In genomic region chr8:124404471-124405260, GRCm38 (mm10) we compare ENCODE assay signal across 11 mouse cellular contexts. TPM values are rescaled to one million over a fixed set of nuclear protein-coding genes. Genes with fewer than 3 reads are reported as not detected.
DNase-seq lines count a peak whose midpoint lies in the region; ATAC-seq and TF ChIP-seq lines count a peak whose summit lies in the region.
"Had no signal": no experiment of that assay in that cellular context is flagged by ENCODE, and none has a peak within 500 bp of the region (broad histone marks: within the 10 kb centered on the region; RNA-seq: fewer than 3 reads in every experiment).

No protein-coding gene starts in this region.

- no peak for TF ChIP-seq CTCF in left cerebral cortex, adult 2 months (IDR thresholded peaks at IDR 0.05)
- TF ChIP-seq CTCF in brain, embryonic 14.5 days (IDR thresholded peaks at IDR 0.05; ENCODE audit: borderline replicate concordance, extremely low read depth, insufficient read depth, insufficient read length): no peak
- TF ChIP-seq CTCF in hindbrain, postnatal 0 days (IDR thresholded peaks at IDR 0.05; ENCODE audit: low read depth): no peak

- intact Hi-C loops in left cerebral cortex, adult 2 months (cut with DNase I): loop anchor here (5.0 to 10.0 kb wide), 2 partner anchors 113 to 270 kb away; no protein-coding TSS in a partner anchor
- intact Hi-C loops in left cerebral cortex, postnatal 36 days (cut with DNase I): no loop called here

- no peaks in the 10 kb centered on the region for H3K27me3 ChIP-seq in forebrain, embryonic 10.5 days (ENCODE audit: poor library complexity, severe bottlenecking)
- H3K27me3 ChIP-seq in hindbrain, postnatal 0 days (ENCODE audit: insufficient read depth, low read length): no peaks in the 10 kb centered on the region
- H3K27me3 ChIP-seq: heart, embryonic 15.5 days had no signal

- H3K4me2 ChIP-seq in hindbrain, postnatal 0 days (ENCODE audit: low read depth, low read length): no peak overlapping the region
- H3K4me2 ChIP-seq: heart, embryonic 15.5 days had no signal

- 87% methylated on average over 11 of the region's 12 CpGs for WGBS in forebrain, embryonic 10.5 days
- 42% methylated on average over 11 of the region's 12 CpGs for WGBS in hindbrain, postnatal 0 days

- TF ChIP-seq POLR2A in brain, embryonic 14.5 days (IDR thresholded peaks at IDR 0.05; ENCODE audit: borderline replicate concordance, extremely low read depth, insufficient read depth, insufficient read length, poor library complexity, severe bottlenecking): no peak

- peaks cover 16% of the 10 kb centered on the region for H3K4me1 ChIP-seq in forebrain, embryonic 10.5 days
- H3K4me1 ChIP-seq in hindbrain, postnatal 0 days (ENCODE audit: insufficient read depth, low read length): no peaks in the 10 kb centered on the region
- H3K4me1 ChIP-seq: heart, embryonic 15.5 days had no signal

- no peak overlapping the region for H3K4me3 ChIP-seq in left cerebral cortex, adult 2 months
- H3K4me3 ChIP-seq in forebrain, embryonic 10.5 days: no peak overlapping the region
- H3K4me3 ChIP-seq in hindbrain, postnatal 0 days (ENCODE audit: low read length): no peak overlapping the region
- H3K4me3 ChIP-seq: gastrocnemius, adult 2 months; heart, embryonic 15.5 days had no signal

- peak overlapping the region; percentile 55 for H3K27ac ChIP-seq in left cerebral cortex, adult 2 months
- peak overlapping the region; percentile 44; the same call in 1 of the 2 replicates for H3K27ac ChIP-seq in forebrain, embryonic 10.5 days
- peak overlapping the region; percentile 32; the same call in 1 of the 2 replicates for H3K27ac ChIP-seq in hindbrain, postnatal 0 days
- H3K27ac ChIP-seq: gastrocnemius, adult 2 months; heart, embryonic 15.5 days had no signal

- no peak overlapping the region for H3K9ac ChIP-seq in hindbrain, postnatal 0 days (replicated peaks; ENCODE audit: low read length)
- H3K9ac ChIP-seq: heart, embryonic 15.5 days had no signal

- peak; percentile 41; the same call in 1 of the 2 replicates for ATAC-seq in hindbrain, postnatal 0 days
- ATAC-seq in inflammation-experienced regulatory T-cells, adult 6 months: no peak

- DNase-seq in left cerebral cortex, adult 2 months (ENCODE audit: extremely low spot score in 1 of 2, low spot score in 2 of 2): no peak
- DNase-seq in left cerebral cortex, postnatal 36 days (ENCODE audit: low spot score in 2 of 2): no peak
- DNase-seq in brain, embryonic 14.5 days (ENCODE audit: low read depth): peak; percentile 53
- no peak for DNase-seq in forebrain, embryonic 10.5 days (ENCODE audit: extremely low spot score, low spot score)
- DNase-seq in hindbrain, postnatal 0 days (ENCODE audit: low spot score): peak; percentile 20
- DNase-seq in heart, postnatal 4 days: no peak
- DNase-seq in T-cell, adult 2 months (ENCODE audit: low spot score): no peak
- DNase-seq: gastrocnemius, adult 2 months; layer of hippocampus, postnatal 36 days had no signal

- no peaks in the 10 kb centered on the region for H3K9me3 ChIP-seq in forebrain, embryonic 10.5 days
- no peaks in the 10 kb centered on the region for H3K9me3 ChIP-seq in hindbrain, postnatal 0 days (ENCODE audit: low read length)
- H3K9me3 ChIP-seq: heart, embryonic 15.5 days had no signal

- no peaks in the 10 kb centered on the region for H3K36me3 ChIP-seq in forebrain, embryonic 10.5 days (replicated peaks)
- no peaks in the 10 kb centered on the region for H3K36me3 ChIP-seq in hindbrain, postnatal 0 days (ENCODE audit: insufficient read depth, low read length)
- H3K36me3 ChIP-seq: heart, embryonic 15.5 days had no signal

RNA-seq across cellular contexts. Expression of gene Pgbd5, which starts 34.8 kb away (rescaled TPM):
- 100 to 1,000 TPM; 208 to 221 TPM for total RNA-seq in left cerebral cortex, adult 2 months (2021)
- total RNA-seq in left cerebral cortex, postnatal 36 days (2021): 100 to 1,000 TPM; 211 to 220 TPM
- polyA plus RNA-seq in brain, embryonic 14.5 days (2012; rRNA removed): 32.1 and 33.4 TPM in 2 replicates
- 1.9 and 2.5 TPM in 2 replicates for polyA plus RNA-seq in forebrain, embryonic 10.5 days (2016; fragmentation: Nextera tagmentation; extraction: Ambion mirVana)
- total RNA-seq in hindbrain, postnatal 0 days (2014; rRNA removed): 68.7 and 74.1 TPM in 2 replicates
- 15.8 and 15.9 TPM in 2 replicates for polyA plus RNA-seq in hindbrain, postnatal 0 days (2015; fragmentation: Nextera tagmentation; extraction: Ambion mirVana)
- 1 to 10 TPM; 3.0 to 3.6 TPM for total RNA-seq in heart, postnatal 4 days (2021)
- polyA plus RNA-seq in inflammation-experienced regulatory T-cells, adult 6 months (2017; shearing (Covaris generic)): not detected

Comparison
In these comparisons a context has a peak if more than half of its experiments do, and no peak if none do; other contexts are left out.
1. DNase-seq: peak in brain, embryonic 14.5 days (single experiment) and hindbrain, postnatal 0 days (single experiment); none in left cerebral cortex, adult 2 months (0 of 2), left cerebral cortex, postnatal 36 days (0 of 2), forebrain, embryonic 10.5 days (single experiment), heart, postnatal 4 days (single experiment) and T-cell, adult 2 months (single experiment).
2. RNA of gene Pgbd5, which starts 34.8 kb away (total RNA-seq): 208 to 221 TPM in left cerebral cortex, adult 2 months, 211 to 220 TPM in left cerebral cortex, postnatal 36 days and 68.7 to 74.1 TPM in hindbrain, postnatal 0 days; 3.0 to 3.6 TPM in heart, postnatal 4 days; every median in the first group is over 10 times any median in the second.
3. Peak in every context shown above with its lines, with median percentiles within 50 percentile points of each other: H3K27ac ChIP-seq.